Mouse (Mus musculus): Measurements from ENCODE around the gene Numb.
A peak's percentile ranks its signal among the peaks of the same experiment; 100 is the strongest.

The Numb gene

DNA sequence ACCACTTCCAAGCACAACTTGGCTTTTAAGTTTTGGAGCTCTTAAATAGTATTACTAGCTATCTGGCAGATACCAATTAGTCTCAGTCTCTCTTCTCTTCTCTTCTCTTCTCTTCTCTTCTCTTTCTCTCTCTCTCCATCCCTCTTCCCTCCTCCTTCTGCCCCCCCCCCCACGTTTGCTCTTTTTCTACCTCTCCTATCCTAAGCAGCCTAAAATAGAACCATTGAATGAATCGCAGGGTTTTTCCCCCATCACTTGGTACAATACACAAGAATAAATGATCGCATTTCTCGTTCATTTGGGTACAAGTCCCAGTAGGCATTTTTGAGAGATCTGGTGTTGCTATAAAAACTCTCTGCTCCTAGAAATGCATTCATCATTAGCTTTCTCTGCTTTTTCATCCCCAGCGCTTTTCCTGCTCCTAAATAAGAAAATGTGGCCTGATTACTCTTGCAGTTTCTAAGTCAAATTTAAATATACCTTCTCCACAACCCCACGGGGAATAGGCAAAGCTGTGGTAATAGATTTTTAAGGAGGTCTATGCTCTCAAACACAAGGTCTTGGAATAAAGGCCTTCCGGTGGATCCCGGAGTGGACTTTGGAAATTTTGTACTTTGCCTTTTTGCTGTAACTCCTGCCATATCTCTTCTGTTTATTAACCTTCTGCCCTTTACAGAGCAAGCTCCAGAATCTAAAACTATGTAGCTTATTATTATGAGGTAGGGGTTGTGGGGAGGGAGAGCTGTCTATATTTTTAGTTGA, 1.2 kb upstream of the Numb start:
- peak; percentile 9 for DNase-seq (ENCODE audit: low read depth)

- peak; percentile 10 for DNase-seq (ENCODE audit: low read depth)
Measured at GRCm38 (mm10) chr12:83920721-83921441, 853 bp downstream of the Numb start.

DNA sequence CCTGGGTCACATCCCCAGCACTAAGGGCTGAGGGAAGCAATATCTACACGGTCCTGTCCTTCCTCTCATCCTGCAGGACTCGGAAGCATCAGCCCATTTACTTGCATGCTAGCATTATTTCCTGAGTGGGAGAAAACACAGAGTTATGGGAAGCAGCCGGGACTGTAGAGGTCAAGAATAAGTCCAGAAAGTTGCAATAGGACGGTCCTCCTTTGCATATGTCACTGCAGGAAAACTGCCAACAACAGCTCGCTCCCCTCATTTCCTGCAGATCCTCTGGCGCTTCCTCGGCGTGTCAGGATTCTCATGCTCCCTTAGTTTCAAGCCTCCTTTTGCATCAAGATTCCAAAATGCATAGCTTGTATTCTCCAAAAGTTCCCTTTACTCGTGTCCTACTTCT, 4.8 kb downstream of the Numb start:
- no peak for DNase-seq (ENCODE audit: low read depth)

DNA sequence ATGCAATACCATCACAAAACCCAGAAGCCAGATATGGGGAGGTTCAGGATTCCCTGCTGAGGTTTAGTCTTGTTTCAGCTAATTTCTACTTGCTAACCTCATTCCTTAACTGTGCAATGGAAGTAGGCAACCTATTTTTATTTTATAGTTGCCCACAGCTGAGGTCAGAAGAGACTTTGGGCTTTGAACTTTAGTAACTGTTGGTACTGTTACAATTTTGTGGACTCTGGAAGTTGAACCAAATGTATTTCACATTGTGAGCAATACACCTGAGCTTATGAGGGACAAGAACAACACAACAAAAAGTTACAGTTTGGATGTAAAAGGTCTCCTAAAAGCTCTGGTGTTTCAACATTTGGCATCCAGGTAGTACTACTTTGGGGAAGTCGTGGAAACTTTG, 6.9 kb downstream of the Numb start:
- DNase-seq (ENCODE audit: low read depth): no peak

- no peak for DNase-seq (ENCODE audit: low read depth)
Measured at GRCm38 (mm10) chr12:83914202-83914740, 7.5 kb downstream of the Numb start.

GRCm38 (mm10) chr12:83910451-83910850, 11.3 kb downstream of the Numb start:
- DNase-seq (ENCODE audit: low read depth): no peak

DNA sequence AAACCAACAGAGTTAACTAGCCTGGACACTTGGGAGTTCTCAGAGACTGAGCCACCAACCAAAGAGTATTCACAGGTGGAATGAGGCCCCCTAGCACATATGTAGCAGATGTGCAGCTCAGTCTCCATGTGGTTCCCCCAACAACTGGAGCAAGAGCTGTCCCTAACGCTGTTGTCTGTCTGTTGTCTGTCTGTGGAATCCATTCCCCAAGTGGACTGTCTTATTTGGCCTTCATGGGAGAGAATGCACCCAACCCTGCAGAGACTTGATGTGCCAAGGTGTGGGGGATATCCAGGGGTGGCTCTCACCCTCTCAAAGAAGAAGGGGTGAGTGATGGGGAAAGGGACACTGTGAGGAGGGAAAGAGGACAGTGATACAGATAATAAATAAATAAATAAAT, 28.8 kb downstream of the Numb start:
- no peak for DNase-seq (ENCODE audit: low read depth)

- no peak for DNase-seq (ENCODE audit: low read depth)
Measured at GRCm38 (mm10) chr12:83891278-83891677, 30.5 kb downstream of the Numb start.

DNA sequence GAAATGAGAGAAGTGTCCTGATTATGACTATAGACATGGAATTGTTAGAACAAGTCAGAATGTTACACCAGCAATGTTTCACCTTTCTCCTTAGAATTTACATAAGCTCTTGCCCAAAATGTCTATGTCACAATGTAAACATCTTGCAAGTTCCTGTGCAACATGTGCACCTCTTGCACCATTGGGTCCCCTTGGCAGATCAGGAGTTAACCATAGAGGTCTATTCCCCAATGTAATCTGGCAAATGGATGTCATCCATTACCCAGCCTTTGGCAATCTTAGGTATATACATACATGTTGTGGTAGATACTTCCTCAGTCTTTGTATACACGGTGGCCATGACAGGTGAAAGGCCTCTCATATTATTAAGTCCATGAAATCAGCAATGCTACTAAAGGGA, 32.6 kb downstream of the Numb start:
- no peak for DNase-seq (ENCODE audit: low read depth)

DNA sequence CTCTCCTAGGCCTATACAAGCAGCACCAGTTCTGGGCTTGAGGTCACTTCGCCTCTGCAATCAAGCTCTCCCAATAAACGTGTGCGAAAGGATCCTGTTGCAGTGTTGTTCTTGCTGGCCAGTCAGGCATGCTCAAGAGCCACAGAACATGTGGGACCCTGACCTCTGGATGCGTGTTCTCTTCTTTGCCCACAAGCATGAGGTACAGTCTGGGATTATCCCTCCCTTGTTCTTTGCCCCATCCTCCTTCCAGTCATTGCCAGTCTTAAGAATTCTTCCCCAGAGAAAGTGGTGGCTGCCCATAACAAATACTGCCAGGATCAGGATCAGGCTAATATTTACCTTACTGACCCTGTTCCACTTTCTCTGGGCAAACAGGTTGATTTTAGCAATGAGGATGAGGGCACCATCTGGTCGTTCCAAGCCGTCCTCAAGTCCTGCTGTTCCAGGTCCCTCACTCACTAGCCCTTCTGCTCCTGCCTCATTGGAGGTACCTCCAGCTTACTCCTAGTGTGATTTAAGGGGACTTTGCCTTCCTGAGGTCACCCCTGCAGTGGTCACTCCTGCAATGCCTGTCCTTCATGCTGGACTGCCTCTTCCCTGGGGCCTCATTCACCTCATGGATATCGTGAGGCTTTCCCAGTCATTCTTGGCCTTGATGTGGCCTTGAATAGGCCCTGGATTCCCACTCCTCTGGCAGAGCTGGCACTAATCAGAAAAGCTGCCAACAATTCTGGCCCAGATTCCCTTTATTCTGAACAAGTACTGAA, 36.0 kb downstream of the Numb start:
- DNase-seq (ENCODE audit: low read depth): no peak

GRCm38 (mm10) chr12:83885065-83885464, 36.7 kb downstream of the Numb start:
- peak; percentile 12 for DNase-seq (ENCODE audit: low read depth)

DNA sequence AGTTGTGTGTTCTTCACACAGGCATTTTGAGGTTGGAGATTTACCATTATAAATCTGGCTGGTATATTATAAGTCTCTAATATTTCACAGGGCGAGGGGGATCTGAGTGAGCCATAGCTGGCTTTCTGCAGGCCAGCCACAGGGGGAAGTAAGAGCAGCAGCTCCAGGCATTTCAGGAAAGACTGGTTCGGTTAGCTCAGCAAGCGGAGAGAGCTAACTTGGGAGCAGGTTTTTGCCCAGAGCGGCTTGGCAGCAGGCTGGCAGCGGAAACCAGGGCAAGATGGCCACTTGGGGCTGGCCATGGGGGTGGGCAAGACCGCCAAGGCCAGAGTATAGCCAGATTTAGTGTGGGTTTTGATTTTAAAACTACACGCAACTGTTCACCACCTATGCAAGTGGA, 39.2 kb downstream of the Numb start:
- DNase-seq (ENCODE audit: low read depth): no peak

DNA sequence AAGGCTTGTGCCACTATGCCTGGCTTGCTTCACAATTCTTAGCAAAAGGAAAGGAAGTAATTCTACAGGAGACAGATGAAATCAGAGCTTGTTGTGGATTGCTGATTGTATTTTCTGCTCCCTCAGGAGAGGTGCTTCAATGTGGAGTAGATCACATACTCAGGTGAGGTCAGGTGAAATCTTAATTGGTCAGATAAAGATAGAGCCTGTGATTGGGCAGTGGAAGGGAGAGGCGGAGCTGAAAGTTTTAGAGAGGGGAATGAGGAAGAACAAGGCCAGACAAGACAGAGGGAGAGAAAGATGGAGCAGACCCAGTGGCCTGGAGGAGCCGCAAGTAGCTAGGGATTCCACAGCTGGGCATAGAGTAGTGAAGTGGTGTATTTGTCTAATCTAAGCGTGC, 39.6 kb downstream of the Numb start:
- DNase-seq (ENCODE audit: low read depth): no peak

GRCm38 (mm10) chr12:83880913-83881312, 40.8 kb downstream of the Numb start:
- no peak for DNase-seq (ENCODE audit: low read depth)

- DNase-seq (ENCODE audit: low read depth): no peak
Measured at GRCm38 (mm10) chr12:83875097-83875496, 46.6 kb downstream of the Numb start.

- DNase-seq (ENCODE audit: low read depth): peak; percentile 79
Measured at GRCm38 (mm10) chr12:83874597-83874996, 47.1 kb downstream of the Numb start.

GRCm38 (mm10) chr12:83864501-83864900, 57.2 kb downstream of the Numb start:
- no peak for DNase-seq (ENCODE audit: low read depth)

DNA sequence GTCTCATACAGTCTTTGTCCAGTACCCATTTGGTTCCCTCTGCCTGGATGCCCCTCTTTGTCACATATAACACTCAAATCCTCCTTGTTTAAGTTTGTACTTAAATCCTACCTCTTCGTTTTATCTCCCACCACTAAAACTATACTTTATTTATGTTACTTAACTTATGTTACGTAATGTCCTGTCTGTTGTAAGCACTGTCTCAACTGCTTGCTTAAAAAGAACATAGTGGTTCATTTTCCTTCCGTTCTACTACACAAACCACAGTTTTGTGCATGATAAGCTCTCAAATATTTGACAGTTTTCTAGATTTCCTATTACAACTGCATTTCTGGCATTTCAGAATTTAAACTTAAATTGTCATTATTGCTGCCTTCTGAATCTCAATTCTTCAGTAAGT, 59.9 kb downstream of the Numb start:
- no peak for DNase-seq (ENCODE audit: low read depth)

GRCm38 (mm10) chr12:83860688-83861087, 61.0 kb downstream of the Numb start:
- DNase-seq (ENCODE audit: low read depth): no peak

DNA sequence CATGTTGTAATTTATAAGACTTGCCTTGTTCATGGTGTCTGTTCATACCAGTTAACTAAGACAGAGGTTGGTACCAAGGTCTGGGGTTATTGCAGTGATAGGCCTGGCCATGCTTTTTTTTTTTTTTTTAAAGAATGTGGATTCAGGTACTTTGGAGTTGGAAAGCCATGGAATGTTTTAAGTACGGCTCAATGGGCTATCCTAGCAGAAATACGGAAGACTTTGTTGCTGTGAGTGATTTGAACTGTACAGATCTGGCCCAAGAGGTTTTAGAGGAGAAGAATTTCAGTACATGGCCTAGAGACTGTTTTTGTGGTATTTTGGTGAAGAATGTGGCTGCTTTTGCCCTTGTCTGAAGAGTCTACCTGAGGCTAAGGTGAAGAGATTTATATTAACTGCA, 63.7 kb downstream of the Numb start:
- no peak for DNase-seq (ENCODE audit: low read depth)

DNA sequence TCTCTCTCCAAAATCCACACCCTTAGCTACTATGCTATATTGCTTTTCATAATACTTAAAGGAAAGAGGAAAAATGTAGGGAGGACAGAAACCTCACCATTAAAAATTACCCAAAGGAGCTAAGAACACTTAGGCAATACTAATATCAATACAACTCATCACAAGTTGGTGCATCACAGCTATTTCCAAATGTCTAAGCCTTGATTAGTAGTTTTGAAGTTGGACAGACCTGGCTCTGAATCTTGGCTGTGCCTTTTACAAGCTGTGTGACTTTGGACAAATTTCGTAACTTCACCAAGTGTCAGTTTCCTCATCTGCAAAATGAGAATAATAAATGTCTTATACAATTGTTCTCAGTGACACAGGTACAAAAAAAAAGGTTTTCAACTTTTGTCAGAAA, 66.5 kb downstream of the Numb start:
- DNase-seq (ENCODE audit: low read depth): no peak

DNA sequence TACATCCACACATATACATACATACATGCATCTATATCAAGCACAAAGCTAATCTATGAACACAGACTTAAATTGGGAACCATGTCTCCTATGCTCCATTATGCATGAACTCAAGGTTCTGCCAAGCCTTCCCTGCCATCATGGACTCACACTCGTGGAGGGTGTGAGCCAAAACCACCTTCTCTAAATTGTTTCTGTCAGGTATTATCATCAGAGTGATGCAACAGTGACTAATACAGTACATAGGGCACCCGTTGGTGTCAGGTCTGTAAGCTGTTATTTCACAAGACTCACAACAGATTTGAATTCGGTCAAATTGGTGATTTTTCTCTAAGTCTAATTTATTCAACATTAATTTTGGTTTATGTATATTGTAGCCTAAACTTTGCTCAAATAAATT, 67.5 kb downstream of the Numb start:
- DNase-seq (ENCODE audit: low read depth): no peak

Measured in NIH3T3 (cell line).